Comparison of ENCODE assay signal across 21 mouse cellular contexts in the genomic region with DNA sequence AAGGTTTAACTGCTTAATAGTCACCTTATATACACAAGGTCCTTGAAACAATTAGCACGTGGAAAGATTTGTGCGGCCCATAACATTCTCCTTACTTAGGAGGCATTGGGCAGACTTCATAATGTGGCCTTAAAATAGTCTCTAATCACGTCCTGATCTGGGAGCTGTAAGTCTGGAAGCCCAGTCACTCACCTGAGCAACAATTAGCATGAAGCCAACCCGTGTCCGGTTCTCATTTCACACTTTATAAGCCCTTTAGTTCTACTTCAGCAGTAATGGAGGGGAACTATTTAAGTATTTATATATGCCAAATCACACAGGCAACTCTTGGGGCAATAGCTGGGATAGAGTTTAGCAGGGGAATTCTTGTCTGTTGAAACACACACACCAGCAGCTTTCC. TPM values are rescaled to one million over a fixed set of nuclear protein-coding genes. Genes with fewer than 3 reads are reported as not detected.
"Had no signal": no experiment of that assay in that cellular context is flagged by ENCODE, and none has a peak within 500 bp of the region (broad histone marks: within the 10 kb centered on the region; RNA-seq: fewer than 3 reads in every experiment).

No protein-coding gene starts in this region.

- H3K27me3 ChIP-seq: hindbrain, embryonic 13.5 days; limb, embryonic 12.5 days; limb, embryonic 15.5 days; neural tube, embryonic 12.5 days; neural tube, embryonic 15.5 days had no signal

- H3K9ac ChIP-seq: hindbrain, embryonic 13.5 days; limb, embryonic 12.5 days; limb, embryonic 15.5 days; liver, embryonic 14.5 days; liver, postnatal 0 days; lung, embryonic 14.5 days; neural tube, embryonic 12.5 days; neural tube, embryonic 15.5 days had no signal

- ATAC-seq: hindbrain, embryonic 16.5 days; intestine, embryonic 16.5 days; liver, postnatal 0 days; lung, postnatal 0 days had no signal

- H3K36me3 ChIP-seq: hindbrain, embryonic 13.5 days; limb, embryonic 12.5 days; limb, embryonic 15.5 days; neural tube, embryonic 12.5 days; neural tube, embryonic 15.5 days had no signal

- H3K4me1 ChIP-seq: hindbrain, embryonic 13.5 days; limb, embryonic 12.5 days; limb, embryonic 15.5 days; neural tube, embryonic 12.5 days; neural tube, embryonic 15.5 days had no signal

- H3K4me2 ChIP-seq: hindbrain, embryonic 13.5 days; limb, embryonic 12.5 days; limb, embryonic 15.5 days; liver, embryonic 11.5 days; lung, embryonic 14.5 days; neural tube, embryonic 12.5 days; neural tube, embryonic 15.5 days had no signal

- H3K4me3 ChIP-seq: hindbrain, embryonic 13.5 days; limb, embryonic 12.5 days; limb, embryonic 15.5 days; neural tube, embryonic 12.5 days; neural tube, embryonic 15.5 days had no signal

- DNase-seq: left cerebral cortex, postnatal 4 days; liver, postnatal 0 days; lung, embryonic 14.5 days; right cerebral cortex, adult 18-20 months; right cerebral cortex, postnatal 14 days; right cerebral cortex, postnatal 4 days; thymus, adult 2 months; thymus, postnatal 14 days had no signal

- H3K9me3 ChIP-seq: hindbrain, embryonic 13.5 days; limb, embryonic 12.5 days; limb, embryonic 15.5 days; neural tube, embryonic 12.5 days; neural tube, embryonic 15.5 days had no signal

- H3K27ac ChIP-seq: hindbrain, embryonic 13.5 days; limb, embryonic 12.5 days; limb, embryonic 15.5 days; liver, embryonic 14.5 days; macrophage; neural tube, embryonic 12.5 days; neural tube, embryonic 15.5 days; stomach, postnatal 0 days had no signal

RNA-seq across cellular contexts. Expression of a gene that starts 21.3 kb away (rescaled TPM):
- polyA plus RNA-seq: hindbrain, embryonic 13.5 days; limb, embryonic 12.5 days; macrophage; neural tube, embryonic 12.5 days; neural tube, embryonic 15.5 days; stomach, embryonic 14.5 days had no signal
